27 mouse cellular contexts compared by ENCODE assay signal in the genomic region with DNA sequence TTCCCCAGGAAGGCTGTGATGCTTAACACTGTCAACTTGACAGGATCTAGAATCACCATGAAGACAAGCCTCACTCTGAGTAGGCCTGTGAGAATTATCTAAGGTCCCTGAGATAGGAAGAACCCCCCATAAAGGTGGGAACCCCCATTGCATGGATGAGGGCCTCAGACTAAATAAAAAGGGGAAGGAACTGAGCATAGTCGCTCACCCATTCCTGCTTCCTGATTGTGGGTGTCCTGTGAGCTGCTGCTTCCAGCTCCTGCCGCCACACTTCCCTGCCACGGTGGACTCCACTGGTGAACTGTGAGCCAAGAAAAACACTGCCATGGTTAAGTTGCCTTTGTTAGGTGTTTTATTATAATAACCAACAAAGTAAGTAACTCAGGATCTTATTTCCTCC.
A peak's percentile ranks its signal among the peaks of the same experiment; 100 is the strongest.
DNase-seq lines count a peak whose midpoint lies in the region; ATAC-seq and TF ChIP-seq lines count a peak whose summit lies in the region.
"Had no signal": no experiment of that assay in that cellular context is flagged by ENCODE, and none has a peak within 500 bp of the region (broad histone marks: within the 10 kb centered on the region; RNA-seq: fewer than 3 reads in every experiment).

No protein-coding gene starts in this region.

- intact Hi-C loops in heart, postnatal 36 days (cut with DNase I): no loop called here
- intact Hi-C loops in left cerebral cortex, adult 2 months (cut with DNase I): no loop called here

- H3K27ac ChIP-seq in left cerebral cortex, adult 2 months: no peak overlapping the region
- H3K27ac ChIP-seq: embryonic facial prominence, embryonic 10.5 days; embryonic facial prominence, embryonic 13.5 days; forebrain, embryonic 13.5 days; heart, embryonic 15.5 days; hindbrain, embryonic 14.5 days; hindbrain, postnatal 0 days had no signal

- H3K4me3 ChIP-seq in left cerebral cortex, adult 2 months: no peak overlapping the region
- H3K4me3 ChIP-seq: embryonic facial prominence, embryonic 10.5 days; embryonic facial prominence, embryonic 13.5 days; erythroblast, embryonic 14.5 days; forebrain, embryonic 13.5 days; heart, embryonic 12.5 days; heart, embryonic 15.5 days had no signal

- peak; percentile 65 for ATAC-seq in common myeloid progenitor, adult 5-6 weeks (replicated peaks; ENCODE audit: low read depth, poor library complexity, severe bottlenecking)
- 0 out of 2 replicates have a peak, but pooled peaks have one; percentile 23 for ATAC-seq in neutrophil, adult 5-6 weeks (ENCODE audit: extremely low read depth, insufficient number of reproducible peaks, low FRiP score, poor library complexity, severe bottlenecking)
- ATAC-seq: CD4-positive, CD25-positive, alpha-beta regulatory T cell, adult 4 months; forebrain, embryonic 13.5 days; forebrain, embryonic 16.5 days; hindbrain, postnatal 0 days; inflammation-experienced regulatory T-cells, adult 6 months had no signal

- TF ChIP-seq CTCF in left cerebral cortex, adult 2 months (IDR thresholded peaks at IDR 0.05): no peak

- DNase-seq in heart, adult 11 months: peak; percentile 88
- no peak for DNase-seq in heart, postnatal 36 days
- no peak for DNase-seq in left cerebral cortex, adult 2 months (ENCODE audit: extremely low spot score in 1 of 2, low spot score in 2 of 2)
- no peak for DNase-seq in layer of hippocampus, adult 9-11 months
- DNase-seq: cerebellum, adult 11 months; cerebellum, adult 2 months; cerebellum, adult 9-11 months; cerebellum, postnatal 25 days; embryo, embryonic 11 days; gastrocnemius, postnatal 10 days; gastrocnemius, postnatal 36 days; heart, adult 18-20 months; heart, postnatal 10 days; heart, postnatal 4 days had no signal
